Mouse (Mus musculus): Measurements from ENCODE around the gene Gm1979. TPM values are rescaled to one million over a fixed set of nuclear protein-coding genes. Genes with fewer than 3 reads are reported as not detected.
"Not testable (repeated sequence)": the region's sequence is repeated elsewhere in the genome, so short reads cannot be mapped to it uniquely, and the experiment has no call there.

Gm1979 gene
- total RNA-seq (2021) = not detected
- long read RNA-seq, experiment 1 = 0 reads
- long read RNA-seq, experiment 2 = 0 reads

GRCm38 (mm10) chr5:26004698-26005097 is at the start of gene Gm1979:
Gene Gm1979, minus strand, starts transcription at chr5:26004798.
- DNase-seq = not testable (repeated sequence)

DNA sequence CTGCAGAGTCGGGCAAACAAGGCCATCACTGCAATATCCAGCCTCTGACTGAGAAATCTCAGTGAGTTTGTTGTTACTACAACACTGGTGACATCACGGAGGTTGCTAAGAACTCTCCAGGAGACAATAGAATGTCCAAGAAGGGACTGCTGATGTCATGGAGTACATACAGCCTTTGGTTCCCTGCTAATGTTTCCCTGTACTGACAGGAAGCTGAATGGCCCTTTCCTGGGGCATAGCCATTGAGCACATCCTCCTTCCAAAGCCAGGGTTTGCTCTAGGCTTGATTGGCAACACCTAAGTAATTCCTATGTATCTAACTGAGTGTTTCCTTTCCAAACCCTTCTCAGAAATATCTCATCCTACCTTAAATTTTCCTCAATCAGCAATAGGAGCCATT is 34.9 kb upstream of the Gm1979 start, which contains the start of gene Speer4a:
Speer4a (minus strand) TSS at position 101 of the 400 bp plus-strand sequence.
- not testable (repeated sequence) for DNase-seq

- not testable (repeated sequence) for DNase-seq
These were observed 18.2 kb upstream of the Gm1979 start, which contains the start of gene Gm5862 for GRCm38 (mm10) chr5:26022816-26023215. Gene Gm5862, minus strand, starts transcription at chr5:26022916.

GRCm38 (mm10) chr5:26007697-26008096 is 3.1 kb upstream of the Gm1979 start:
- not testable (repeated sequence) for DNase-seq

DNA sequence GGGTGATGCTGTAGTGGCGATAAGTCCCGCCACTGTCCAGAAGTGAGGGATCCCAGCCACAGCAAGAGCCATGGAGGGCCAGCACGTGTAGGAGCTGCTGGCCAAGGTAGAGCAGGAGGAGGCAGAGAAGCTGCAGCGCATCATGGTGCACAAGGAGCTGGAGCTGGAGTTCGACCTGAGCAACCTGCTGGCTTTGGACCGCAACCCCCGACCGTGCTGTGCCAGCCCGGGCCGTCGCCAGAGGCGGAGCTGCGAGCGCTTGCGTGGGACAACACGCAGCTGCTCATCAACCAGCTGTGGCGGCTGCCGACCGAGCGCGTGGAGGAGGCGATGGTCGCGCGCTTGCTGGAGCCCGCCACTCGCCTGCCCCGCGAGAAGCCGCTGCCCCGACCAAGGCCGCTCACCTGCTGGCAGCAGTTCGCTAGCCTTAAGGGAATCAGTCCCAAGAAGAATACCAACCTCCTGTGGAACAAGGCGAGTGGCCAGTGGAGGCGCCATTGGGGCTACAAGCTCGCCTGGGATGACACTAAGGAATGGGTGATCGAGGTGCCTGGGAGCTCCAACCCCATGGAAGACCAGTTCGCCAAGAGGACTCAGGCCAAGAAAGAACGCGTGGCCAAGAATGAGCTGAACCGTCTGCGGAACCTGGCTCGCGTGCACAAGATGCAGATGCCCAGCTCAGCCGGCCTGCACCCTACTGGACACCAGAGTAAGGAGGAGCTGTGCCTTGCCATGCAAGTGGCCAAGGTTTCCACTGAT is 2.5 kb upstream of the Gm1979 start:
- DNase-seq = peak; percentile 37 to 49

GRCm38 (mm10) chr5:25988550-25988949 is 16.0 kb downstream of the Gm1979 start, which contains the start of gene Gm21698:
Gene Gm21698, minus strand, starts transcription at chr5:25988650.
- DNase-seq = not testable (repeated sequence)

GRCm38 (mm10) chr5:25972563-25972962 is 32.0 kb downstream of the Gm1979 start, which contains the start of gene Gm21680:
Gene Gm21680, minus strand, starts transcription at chr5:25972663.
- not testable (repeated sequence) for DNase-seq

DNA sequence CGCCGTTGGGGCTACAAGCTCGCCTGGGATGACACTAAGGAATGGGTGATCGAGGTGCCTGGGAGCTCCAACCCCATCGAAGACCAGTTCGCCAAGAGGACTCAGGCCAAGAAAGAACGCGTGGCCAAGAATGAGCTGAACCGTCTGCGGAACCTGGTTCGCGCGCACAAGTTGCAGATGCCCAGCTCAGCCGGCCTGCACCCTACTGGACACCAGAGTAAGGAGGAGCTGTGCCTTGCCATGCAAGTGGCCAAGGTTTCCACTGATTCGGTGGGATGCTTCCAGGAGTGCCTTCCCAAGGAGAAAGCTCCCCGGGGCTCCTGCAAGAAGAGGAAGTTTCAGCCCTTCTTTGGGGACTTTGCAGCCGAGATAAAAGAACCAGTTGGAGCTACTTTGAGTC is 47.5 kb downstream of the Gm1979 start:
- DNase-seq = not testable (repeated sequence)

- DNase-seq = peak; percentile 28 to 36
These were observed 48.0 kb downstream of the Gm1979 start for GRCm38 (mm10) chr5:25956611-25957010.

DNA sequence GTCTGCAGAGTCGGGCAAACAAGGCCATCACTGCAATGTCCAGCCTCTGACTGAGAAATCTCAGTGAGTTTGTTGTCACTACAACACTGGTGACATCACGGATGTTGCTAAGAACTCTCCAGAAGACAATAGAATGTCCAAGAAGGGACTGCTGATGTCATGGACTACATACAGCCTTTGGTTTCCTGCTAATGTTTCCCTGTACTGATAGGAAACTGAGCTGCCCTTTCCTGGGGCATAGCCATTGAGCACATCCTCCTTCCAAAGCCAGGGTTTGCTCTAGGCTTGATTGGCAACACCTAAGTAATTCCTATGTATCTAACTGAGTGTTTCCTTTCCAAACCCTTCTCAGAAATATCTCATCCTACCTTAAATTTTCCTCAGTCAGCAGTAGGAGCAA is 50.3 kb downstream of the Gm1979 start, which contains the start of gene Gm21671:
Gm21671 (minus strand) TSS at position 101 of the 400 bp plus-strand sequence.
- not testable (repeated sequence) for DNase-seq

Other genes with a start within 250 kb of the Gm1979 start
- 10 to 100 TPM in 1 of 2 experiments, 1 to 10 TPM in 1; 8.4 to 10.3 TPM for gene Actr3b, start 244.8 kb downstream of the Gm1979 start, total RNA-seq (2021)
- gene Gm21663, start 62.4 kb downstream of the Gm1979 start, total RNA-seq (2021) = not detected
- under 1 TPM in 1 of 2 experiments, not detected in 1; 0.13 TPM for gene Gm21671, start 50.4 kb downstream of the Gm1979 start, total RNA-seq (2021)
- not detected for gene Gm21680, start 32.1 kb downstream of the Gm1979 start, total RNA-seq (2021)
- gene Gm21698, start 16.1 kb downstream of the Gm1979 start, total RNA-seq (2021) = not detected
- gene Gm5862, start 18.1 kb upstream of the Gm1979 start, total RNA-seq (2021) = not detected
- not detected for gene Speer4a, start 34.8 kb upstream of the Gm1979 start, total RNA-seq (2021)
- gene Gm7347, start 53.8 kb upstream of the Gm1979 start, total RNA-seq (2021) = not detected
- gene Gm10471, start 84.5 kb upstream of the Gm1979 start, total RNA-seq (2021) = not detected
- gene 5031410I06Rik, start 100.6 kb upstream of the Gm1979 start, total RNA-seq (2021) = not detected
- gene Gm10220, start 116.6 kb upstream of the Gm1979 start, total RNA-seq (2021) = not detected